Mouse (Mus musculus) intestine, postnatal 0 days (tissue): ENCODE measurements around the gene F11r. TPM values are rescaled to one million over a fixed set of nuclear protein-coding genes. Genes with fewer than 3 reads are reported as not detected.
"Not testable (repeated sequence)": the region's sequence is repeated elsewhere in the genome, so short reads cannot be mapped to it uniquely, and the experiment has no call there.

Experiments
- ATAC-seq: fragments of 200-750 bp; cut with Nextera tagmentation; 2 replicates; pipeline ENCODE4 v1.8.0; 2017; ENCODE audit warnings: mild to moderate bottlenecking, moderate TSS enrichment, moderate library complexity
- H3K27ac ChIP-seq: fragments of 300-500 bp; sonication (generic); 2 replicates; pipeline ENCODE4 v1.5.1; 2014; ENCODE audit warnings: mild to moderate bottlenecking, low read depth, low read length, moderate library complexity
- H3K27me3 ChIP-seq: fragments of 300-500 bp; sonication (generic); replicated peaks from 2 replicates; pipeline ENCODE4 v1.6.1; 2014; ENCODE audit warnings: low read length, mixed read lengths; ENCODE audit not compliant: control insufficient read depth, insufficient read depth
- H3K36me3 ChIP-seq: fragments of 300-500 bp; sonication (generic); 2 replicates; pipeline ENCODE4 v1.6.1; 2014; ENCODE audit warnings: mild to moderate bottlenecking, moderate library complexity; ENCODE audit not compliant: control insufficient read depth, insufficient read depth
- H3K4me1 ChIP-seq: fragments of 300-500 bp; sonication (generic); replicated peaks from 2 replicates; pipeline ENCODE4 v1.6.1; 2014; ENCODE audit warnings: antibody characterized with exemption, low read length, mixed read lengths; ENCODE audit not compliant: control insufficient read depth, insufficient read depth
- H3K4me2 ChIP-seq: fragments of 300-500 bp; sonication (generic); replicated peaks from 2 replicates; pipeline ENCODE4 v1.6.1; 2014; ENCODE audit warnings: low read depth, mild to moderate bottlenecking, moderate library complexity
- H3K4me3 ChIP-seq: fragments of 300-500 bp; sonication (generic); 2 replicates; pipeline ENCODE4 v1.5.1; 2014; ENCODE audit warnings: low read depth, low read length
- H3K9ac ChIP-seq: fragments of 300-500 bp; sonication (generic); 2 replicates; pipeline ENCODE4 v1.6.1; 2014; ENCODE audit warnings: mild to moderate bottlenecking, low read depth, low read length
- H3K9me3 ChIP-seq: fragments of 300-500 bp; sonication (generic); 2 replicates; pipeline ENCODE4 v1.6.1; 2016; ENCODE audit warnings: mixed run types; ENCODE audit not compliant: control insufficient read depth
- CTCF ChIP-seq: sonication (generic); IDR thresholded peaks from 2 replicates; pipeline ENCODE4 v1.5.1; 2016; ENCODE audit warnings: low read depth, mild to moderate bottlenecking, control low read depth, antibody characterized with exemption, moderate library complexity
- WGBS: fragments of 180-500 bp; shearing (Covaris S2); extraction: QIAGEN DNeasy Blood & Tissue Kit; methylation state at CpG from one replicate; pipeline ENCODE4 v1.1.7; 2014; 5-methylcytosine and 5-hydroxymethylcytosine counted together
- polyA plus RNA-seq: library from polyadenylated mRNA; unstranded; fragments of >200 nt; fragmentation: Nextera tagmentation; extraction: Ambion mirVana; gene quantifications from 2 replicates; pipeline ENCODE4 v1.2.1, GENCODE M21; 2015

F11r gene
- polyA plus RNA-seq, 1 experiment from 2014 or later: 72.5 TPM

DNA sequence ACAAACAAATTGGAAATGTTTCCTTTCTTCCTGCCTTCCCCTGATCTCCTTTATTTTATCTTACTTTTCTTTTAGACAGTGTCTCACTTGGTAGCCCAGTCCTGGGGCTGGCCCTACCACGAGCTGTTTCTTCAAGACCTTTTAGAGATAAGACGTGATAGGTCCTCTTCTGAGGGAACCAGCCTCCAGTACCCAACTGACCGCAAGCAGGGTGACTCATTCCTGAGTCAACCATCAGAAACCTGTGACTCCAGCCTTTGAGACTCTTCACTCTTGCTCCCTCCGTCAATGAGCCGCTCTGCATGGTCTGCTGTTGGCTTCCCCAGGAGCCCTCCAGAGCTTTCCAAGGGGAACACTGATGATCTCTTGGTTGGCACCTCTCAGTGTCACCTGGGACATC, 33.6 kb downstream of the F11r start:
- Histone ChIP-seq H3K4me3 (no peak overlapping the region), H3K9ac (no peak overlapping the region), H3K27me3 (no peaks in the 10 kb centered on the region), H3K36me3 (no peaks in the 10 kb centered on the region), H3K27ac (no peak overlapping the region), H3K4me2 (no peak overlapping the region), H3K9me3 (no peaks in the 10 kb centered on the region), H3K4me1 (no peaks in the 10 kb centered on the region)
- ATAC-seq: no peak
- WGBS: 70% methylated on average over 5 of the region's 5 CpGs
- TF ChIP-seq CTCF: no peak

GRCm38 (mm10) chr1:171471452-171471851, 34.1 kb downstream of the F11r start:
- Histone ChIP-seq H3K4me2 (no peak overlapping the region), H3K9ac (no peak overlapping the region), H3K27me3 (no peaks in the 10 kb centered on the region), H3K36me3 (no peaks in the 10 kb centered on the region), H3K4me3 (no peak overlapping the region), H3K4me1 (no peaks in the 10 kb centered on the region), H3K9me3 (no peaks in the 10 kb centered on the region), H3K27ac (no peak overlapping the region)
- TF ChIP-seq CTCF: no peak
- no peak for ATAC-seq
- 84% methylated on average over 1 of the region's 1 CpGs for WGBS

DNA sequence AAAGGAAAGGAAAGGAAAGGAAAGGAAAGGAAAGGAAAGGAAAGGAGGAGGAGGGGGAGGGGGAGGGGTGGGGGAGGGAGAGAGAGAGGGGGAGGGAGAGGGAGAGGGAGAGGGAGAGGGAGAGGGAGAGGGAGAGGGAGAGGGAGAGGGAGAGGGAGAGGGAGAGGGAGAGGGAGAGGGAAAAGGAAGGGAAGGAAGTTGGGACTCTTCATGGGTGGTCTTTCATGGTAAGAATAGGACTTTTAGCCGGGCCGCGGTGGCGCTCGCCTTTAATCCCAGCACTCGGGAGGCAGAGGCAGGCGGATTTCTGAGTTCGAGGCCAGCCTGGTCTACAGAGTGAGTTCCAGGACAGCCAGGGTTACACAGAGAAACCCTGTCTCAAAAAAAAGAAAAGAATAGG, 34.6 kb downstream of the F11r start:
- ATAC-seq, H3K27me3 ChIP-seq, H3K4me1 ChIP-seq, H3K4me2 ChIP-seq, H3K9me3 ChIP-seq, H3K36me3 ChIP-seq, H3K27ac ChIP-seq, H3K9ac ChIP-seq, H3K4me3 ChIP-seq: not testable (repeated sequence)
- WGBS: 93% methylated on average over 8 of the region's 8 CpGs

DNA sequence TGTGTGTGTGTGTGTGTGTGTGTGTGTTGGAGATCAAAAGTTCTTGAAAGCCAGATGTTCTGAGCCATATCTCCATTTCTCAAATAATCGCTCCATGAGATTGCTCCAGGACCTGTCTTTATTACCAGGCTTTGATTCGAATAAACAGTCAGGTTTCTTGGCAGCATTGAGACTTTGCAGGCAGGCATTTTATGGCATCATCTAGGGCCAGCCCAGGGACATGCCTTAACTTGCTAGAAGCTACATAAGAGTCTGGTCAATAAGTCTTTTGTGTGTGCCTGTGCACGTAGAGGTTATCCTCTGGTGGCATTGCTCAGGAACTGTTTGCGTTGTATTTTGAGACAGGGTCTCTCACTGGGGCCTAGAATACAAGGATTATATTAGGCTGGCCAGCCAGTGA, 36.2 kb downstream of the F11r start:
- Histone ChIP-seq H3K4me1 (no peaks in the 10 kb centered on the region), H3K4me3 (no peak overlapping the region), H3K4me2 (no peak overlapping the region), H3K27ac (no peak overlapping the region), H3K9ac (no peak overlapping the region), H3K9me3 (no peaks in the 10 kb centered on the region), H3K36me3 (no peaks in the 10 kb centered on the region), H3K27me3 (no peaks in the 10 kb centered on the region)
- ATAC-seq: no peak
- TF ChIP-seq CTCF: no peak
- WGBS: 43% methylated on average over 4 of the region's 4 CpGs

DNA sequence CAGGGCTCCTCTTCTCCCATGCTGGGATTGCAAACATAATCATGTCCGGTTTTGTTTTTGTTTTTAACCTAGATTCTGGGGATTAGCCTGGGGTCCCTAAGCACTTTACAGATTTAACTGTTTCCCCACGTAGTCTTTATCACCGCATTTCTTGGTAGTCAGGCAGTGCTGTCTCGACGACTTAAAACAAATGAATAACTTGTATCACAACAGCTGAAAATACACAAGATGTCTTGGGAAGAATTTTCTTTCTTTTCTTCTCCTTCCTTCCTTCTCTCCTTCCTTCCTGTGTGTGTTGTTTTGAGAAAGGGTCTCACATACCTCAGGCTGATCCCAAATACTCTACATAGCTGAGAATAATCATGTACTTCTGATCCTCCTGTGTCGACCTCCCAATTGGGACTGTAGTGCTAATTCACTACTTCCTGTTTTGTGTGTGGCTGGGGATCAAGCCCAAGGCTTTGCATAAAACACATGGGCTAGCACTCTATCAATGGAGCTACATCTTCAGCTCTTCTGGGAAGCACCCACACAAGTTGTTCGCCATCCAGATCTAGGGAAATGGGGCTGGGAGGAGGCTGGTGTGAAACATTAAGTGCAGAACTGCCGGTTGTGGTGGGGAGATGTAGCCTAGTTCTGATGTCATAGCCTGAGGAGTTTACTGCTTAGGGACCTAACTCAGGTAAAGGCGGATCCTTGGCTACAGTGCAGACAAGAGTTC, 36.7 kb downstream of the F11r start:
- TF ChIP-seq CTCF: no peak
- H3K36me3 ChIP-seq: no peaks in the 10 kb centered on the region
- no peak overlapping the region for H3K27ac ChIP-seq
- no peak overlapping the region for H3K4me3 ChIP-seq
- H3K4me2 ChIP-seq: no peak overlapping the region
- no peak for ATAC-seq
- WGBS: 63% methylated on average over 9 of the region's 9 CpGs
- no peaks in the 10 kb centered on the region for H3K4me1 ChIP-seq
- H3K9me3 ChIP-seq: no peaks in the 10 kb centered on the region
- H3K9ac ChIP-seq: no peak overlapping the region
- H3K27me3 ChIP-seq: no peaks in the 10 kb centered on the region

- 72% methylated on average over 8 of the region's 8 CpGs for WGBS
- 0 out of 2 replicates have a peak, but pooled peaks cover under 1% of the 10 kb centered on the region for H3K9me3 ChIP-seq
- no peak overlapping the region for H3K4me2 ChIP-seq
- ATAC-seq: no peak
- no peak for TF ChIP-seq CTCF
- H3K4me1 ChIP-seq: no peaks in the 10 kb centered on the region
- no peak overlapping the region for H3K27ac ChIP-seq
- no peaks in the 10 kb centered on the region for H3K27me3 ChIP-seq
- no peak overlapping the region for H3K4me3 ChIP-seq
- H3K36me3 ChIP-seq: no peaks in the 10 kb centered on the region
- H3K9ac ChIP-seq: no peak overlapping the region
These were observed 39.8 kb downstream of the F11r start for GRCm38 (mm10) chr1:171477123-171477522.
